Mouse (Mus musculus): ENCODE measurements at regions not wholly inside any gene's neighbourhood (a gene's known extent, or its start where the extent isn't known, plus 50 kb on each side); places are given as distances from the start of the nearest gene placed in this dataset.
A peak's percentile ranks its signal among the peaks of the same experiment; 100 is the strongest.

- 66% methylated on average over 4 of the region's 4 CpGs for WGBS
- ATAC-seq (ENCODE audit: low FRiP score), result no peak
- no peak for TF ChIP-seq CTCF (IDR thresholded peaks at IDR 0.05)
These were observed 340.7 kb downstream of the Psat1 start for GRCm38 (mm10) chr19:15606440-15606839.

GRCm38 (mm10) chr19:15592821-15593220 is 354.3 kb downstream of the Psat1 start:
- H3K27ac ChIP-seq (ENCODE audit: low read depth, low read length), result no peak overlapping the region
- 88% methylated on average over 2 of the region's 2 CpGs for WGBS
- H3K9ac ChIP-seq (replicated peaks; ENCODE audit: low read length, poor library complexity, severe bottlenecking), result no peak overlapping the region
- H3K9me3 ChIP-seq (ENCODE audit: low read length), result no peaks in the 10 kb centered on the region
- DNase-seq (ENCODE audit: low spot score), result no peak
- no peaks in the 10 kb centered on the region for H3K4me1 ChIP-seq (ENCODE audit: insufficient read depth, low read length)
- H3K36me3 ChIP-seq (ENCODE audit: insufficient read depth, low read length), result no peaks in the 10 kb centered on the region
- H3K4me2 ChIP-seq (ENCODE audit: low read depth, low read length, poor library complexity, severe bottlenecking), result no peak overlapping the region
- H3K27me3 ChIP-seq (ENCODE audit: insufficient read depth, low read length), result no peaks in the 10 kb centered on the region
- ATAC-seq (ENCODE audit: low FRiP score), result no peak
- no peak for TF ChIP-seq CTCF (IDR thresholded peaks at IDR 0.05)
- H3K4me3 ChIP-seq (ENCODE audit: low read depth, low read length), result no peak overlapping the region

More at GRCm38 (mm10) chr19:15606440-15606839, 340.7 kb downstream of the Psat1 start:
- H3K9ac ChIP-seq (replicated peaks; ENCODE audit: low read length, poor library complexity, severe bottlenecking), result no peak overlapping the region
- no peak overlapping the region for H3K4me3 ChIP-seq (ENCODE audit: low read depth, low read length)
- H3K27ac ChIP-seq (ENCODE audit: low read depth, low read length), result no peak overlapping the region
- no peaks in the 10 kb centered on the region for H3K9me3 ChIP-seq (ENCODE audit: low read length)
- no peaks in the 10 kb centered on the region for H3K36me3 ChIP-seq (ENCODE audit: insufficient read depth, low read length)
- no peak for DNase-seq (ENCODE audit: low spot score)
- H3K27me3 ChIP-seq (ENCODE audit: insufficient read depth, low read length), result no peaks in the 10 kb centered on the region
- H3K4me1 ChIP-seq (ENCODE audit: insufficient read depth, low read length), result peaks cover 3% of the 10 kb centered on the region
- H3K4me2 ChIP-seq (ENCODE audit: low read depth, low read length, poor library complexity, severe bottlenecking), result no peak overlapping the region

GRCm38 (mm10) chr19:15583782-15584693 is 363.1 kb downstream of the Psat1 start:
- DNase-seq (ENCODE audit: low spot score) (peak; percentile 31), ATAC-seq (ENCODE audit: low FRiP score) (no peak)
- no peak overlapping the region for H3K4me2 ChIP-seq (ENCODE audit: low read depth, low read length, poor library complexity, severe bottlenecking)
- no peak overlapping the region for H3K9ac ChIP-seq (replicated peaks; ENCODE audit: low read length, poor library complexity, severe bottlenecking)
- H3K4me3 ChIP-seq (ENCODE audit: low read depth, low read length), result no peak overlapping the region
- H3K27me3 ChIP-seq (ENCODE audit: insufficient read depth, low read length), result no peaks in the 10 kb centered on the region
- no peaks in the 10 kb centered on the region for H3K9me3 ChIP-seq (ENCODE audit: low read length)
- H3K4me1 ChIP-seq (ENCODE audit: insufficient read depth, low read length), result no peaks in the 10 kb centered on the region
- no peak overlapping the region for H3K27ac ChIP-seq (ENCODE audit: low read depth, low read length)
- 24% methylated on average over 15 of the region's 15 CpGs for WGBS
- no peaks in the 10 kb centered on the region for H3K36me3 ChIP-seq (ENCODE audit: insufficient read depth, low read length)
- no peak for TF ChIP-seq CTCF (IDR thresholded peaks at IDR 0.05)

GRCm38 (mm10) chr19:15583106-15583781 is 363.9 kb downstream of the Psat1 start:
- H3K27me3 ChIP-seq (ENCODE audit: insufficient read depth, low read length), result no peaks in the 10 kb centered on the region
- ATAC-seq (ENCODE audit: low FRiP score) (no peak), DNase-seq (ENCODE audit: low spot score) (no peak)
- H3K36me3 ChIP-seq (ENCODE audit: insufficient read depth, low read length), result no peaks in the 10 kb centered on the region
- no peak overlapping the region for H3K27ac ChIP-seq (ENCODE audit: low read depth, low read length)
- TF ChIP-seq CTCF (IDR thresholded peaks at IDR 0.05), result no peak
- H3K4me3 ChIP-seq (ENCODE audit: low read depth, low read length), result no peak overlapping the region
- no peaks in the 10 kb centered on the region for H3K9me3 ChIP-seq (ENCODE audit: low read length)
- no peaks in the 10 kb centered on the region for H3K4me1 ChIP-seq (ENCODE audit: insufficient read depth, low read length)
- WGBS, result 27% methylated on average over 8 of the region's 8 CpGs
- no peak overlapping the region for H3K4me2 ChIP-seq (ENCODE audit: low read depth, low read length, poor library complexity, severe bottlenecking)
- no peak overlapping the region for H3K9ac ChIP-seq (replicated peaks; ENCODE audit: low read length, poor library complexity, severe bottlenecking)

- TF ChIP-seq CTCF (IDR thresholded peaks at IDR 0.05), result no peak
- WGBS, result 88% methylated on average over 9 of the region's 9 CpGs
These were observed 375.9 kb downstream of the Psat1 start for GRCm38 (mm10) chr19:15571204-15571603.

GRCm38 (mm10) chr19:15561511-15561910 is 385.6 kb downstream of the Psat1 start:
- H3K9ac ChIP-seq (replicated peaks; ENCODE audit: low read length, poor library complexity, severe bottlenecking), result no peak overlapping the region
- ATAC-seq (ENCODE audit: low FRiP score) (no peak), DNase-seq (ENCODE audit: low spot score) (no peak)
- H3K4me1 ChIP-seq (ENCODE audit: insufficient read depth, low read length), result no peaks in the 10 kb centered on the region
- no peak overlapping the region for H3K27ac ChIP-seq (ENCODE audit: low read depth, low read length)
- no peak overlapping the region for H3K4me3 ChIP-seq (ENCODE audit: low read depth, low read length)
- H3K36me3 ChIP-seq (ENCODE audit: insufficient read depth, low read length), result no peaks in the 10 kb centered on the region
- 91% methylated on average over 5 of the region's 5 CpGs for WGBS
- no peaks in the 10 kb centered on the region for H3K9me3 ChIP-seq (ENCODE audit: low read length)
- H3K4me2 ChIP-seq (ENCODE audit: low read depth, low read length, poor library complexity, severe bottlenecking), result no peak overlapping the region
- TF ChIP-seq CTCF (IDR thresholded peaks at IDR 0.05), result no peak
- no peaks in the 10 kb centered on the region for H3K27me3 ChIP-seq (ENCODE audit: insufficient read depth, low read length)

More at GRCm38 (mm10) chr19:15571204-15571603, 375.9 kb downstream of the Psat1 start:
- Histone ChIP-seq H3K27me3 (ENCODE audit: insufficient read depth, low read length) (no peaks in the 10 kb centered on the region), H3K27ac (ENCODE audit: low read depth, low read length) (no peak overlapping the region), H3K36me3 (ENCODE audit: insufficient read depth, low read length) (no peaks in the 10 kb centered on the region), H3K4me2 (ENCODE audit: low read depth, low read length, poor library complexity, severe bottlenecking) (no peak overlapping the region), H3K9ac (replicated peaks; ENCODE audit: low read length, poor library complexity, severe bottlenecking) (no peak overlapping the region), H3K4me3 (ENCODE audit: low read depth, low read length) (no peak overlapping the region), H3K9me3 (ENCODE audit: low read length) (no peaks in the 10 kb centered on the region), H3K4me1 (ENCODE audit: insufficient read depth, low read length) (no peaks in the 10 kb centered on the region)
- DNase-seq (ENCODE audit: low spot score) (no peak), ATAC-seq (ENCODE audit: low FRiP score) (no peak)
